Mouse (Mus musculus): ENCODE measurements at regions not wholly inside any gene's neighbourhood (a gene's known extent, or its start where the extent isn't known, plus 50 kb on each side); places are given as distances from the start of the nearest gene placed in this dataset.
A peak's percentile ranks its signal among the peaks of the same experiment; 100 is the strongest.

DNA sequence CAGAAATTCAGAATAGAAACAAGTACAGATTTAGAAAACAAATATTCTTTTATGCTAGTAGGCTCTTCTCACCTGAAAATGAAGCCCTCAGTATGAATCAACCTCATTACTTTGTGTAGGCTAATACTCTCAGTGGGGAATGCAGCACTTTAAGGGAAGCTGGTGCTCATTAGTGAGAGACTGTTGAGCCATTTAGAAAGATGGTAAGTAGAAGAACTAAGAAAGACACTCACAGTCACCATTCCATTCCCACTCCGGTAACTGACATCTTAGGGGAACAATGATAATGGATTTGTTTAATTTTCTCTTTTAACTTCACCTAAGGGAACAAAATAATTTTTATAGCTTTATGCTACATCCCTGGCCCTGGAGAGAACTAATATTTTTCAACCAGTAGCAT is 648.0 kb upstream of the Nova1 start:
- no peak for DNase-seq (ENCODE audit: low read depth, low spot score)

- DNase-seq (ENCODE audit: low read depth, low spot score): no peak
These were observed 647.2 kb upstream of the Nova1 start for GRCm38 (mm10) chr12:47465924-47466323.

DNA sequence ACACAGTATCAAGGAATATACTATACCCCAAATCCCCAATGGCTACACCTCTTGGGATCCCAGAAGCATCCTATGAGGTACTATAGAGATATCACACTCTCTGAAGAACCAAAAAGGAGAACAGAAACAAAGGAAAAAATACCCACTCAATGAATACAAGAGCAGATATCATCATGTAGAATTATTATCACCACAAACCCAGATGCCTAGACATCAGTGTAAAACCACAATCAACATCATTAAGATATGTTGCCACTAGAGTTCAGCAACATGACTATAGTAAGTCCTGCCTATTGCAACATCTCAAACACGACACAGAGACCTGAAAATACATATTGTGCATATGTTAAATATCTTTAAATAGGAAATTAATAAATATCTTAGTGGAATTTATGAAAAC is 612.9 kb upstream of the Nova1 start:
- no peak for DNase-seq (ENCODE audit: low read depth, low spot score)

DNA sequence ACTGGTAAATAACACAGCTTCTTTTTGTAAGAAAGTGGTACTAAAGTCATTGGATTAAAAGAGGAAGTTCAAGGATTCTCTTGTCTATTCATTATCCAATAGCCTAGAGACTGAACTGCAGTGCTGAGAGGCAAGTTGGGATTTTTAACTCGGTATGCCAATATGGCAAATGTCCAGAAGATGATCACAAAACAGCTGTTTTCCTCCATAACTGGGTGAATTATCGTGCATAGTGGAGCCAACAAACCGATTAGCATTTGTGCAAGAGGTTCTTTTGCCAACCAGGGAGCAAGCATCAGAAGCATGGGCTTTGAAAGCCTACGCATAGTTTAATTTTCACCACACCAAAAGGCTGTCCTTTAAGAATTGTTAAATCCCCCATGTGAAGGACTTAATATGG is 593.5 kb upstream of the Nova1 start:
- no peak for DNase-seq (ENCODE audit: low read depth, low spot score)

- no peak for DNase-seq (ENCODE audit: low read depth, low spot score)
These were observed 587.8 kb upstream of the Nova1 start for GRCm38 (mm10) chr12:47406563-47406962.

DNA sequence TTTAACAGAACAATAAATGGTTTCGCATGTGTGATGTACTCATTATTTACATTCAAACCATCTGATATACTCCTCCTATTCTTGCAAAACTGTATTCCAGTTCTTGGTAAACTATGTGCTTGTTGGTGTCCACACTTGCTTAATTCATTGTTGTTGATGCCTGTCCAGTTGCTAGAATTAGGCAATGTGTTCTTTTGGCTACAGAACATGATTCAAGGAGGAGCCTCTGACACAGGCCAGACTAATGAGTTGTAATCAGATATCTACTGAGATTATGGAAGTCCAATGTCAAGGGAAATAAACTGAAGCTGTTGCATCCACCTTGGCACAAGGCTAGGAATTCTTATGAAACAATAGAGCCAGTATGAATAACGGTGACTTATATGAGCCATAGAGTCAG is 587.4 kb upstream of the Nova1 start:
- DNase-seq (ENCODE audit: low read depth, low spot score): no peak

DNA sequence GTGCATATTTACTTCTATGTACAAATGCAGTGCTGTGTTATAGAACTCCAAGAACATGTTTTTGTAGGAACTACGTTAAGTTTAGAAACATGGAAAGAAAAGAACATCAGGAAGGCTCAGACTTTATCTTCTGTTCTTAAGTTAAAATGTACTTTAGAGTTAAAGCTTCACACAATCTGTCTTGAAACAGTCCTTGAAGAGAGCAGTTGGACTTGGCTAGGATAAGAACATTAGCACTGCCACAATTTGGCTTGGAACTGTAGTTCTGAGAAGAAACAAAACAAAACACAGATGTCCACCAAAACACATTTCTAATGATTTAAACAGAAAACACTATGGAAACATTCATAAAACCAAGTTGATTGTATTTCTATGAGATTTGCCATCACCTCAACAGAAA is 564.5 kb upstream of the Nova1 start:
- DNase-seq (ENCODE audit: low read depth, low spot score): no peak

- DNase-seq (ENCODE audit: low read depth, low spot score): no peak
These were observed 534.5 kb upstream of the Nova1 start for GRCm38 (mm10) chr12:47353269-47353668.

GRCm38 (mm10) chr12:47351229-47351628 is 532.5 kb upstream of the Nova1 start:
- DNase-seq (ENCODE audit: low read depth, low spot score): no peak

GRCm38 (mm10) chr12:47313413-47313812 is 494.7 kb upstream of the Nova1 start:
- peak; percentile 22 for DNase-seq (ENCODE audit: low read depth, low spot score)

- DNase-seq (ENCODE audit: low read depth, low spot score): no peak
These were observed 457.2 kb upstream of the Nova1 start for GRCm38 (mm10) chr12:47275904-47276303.

DNA sequence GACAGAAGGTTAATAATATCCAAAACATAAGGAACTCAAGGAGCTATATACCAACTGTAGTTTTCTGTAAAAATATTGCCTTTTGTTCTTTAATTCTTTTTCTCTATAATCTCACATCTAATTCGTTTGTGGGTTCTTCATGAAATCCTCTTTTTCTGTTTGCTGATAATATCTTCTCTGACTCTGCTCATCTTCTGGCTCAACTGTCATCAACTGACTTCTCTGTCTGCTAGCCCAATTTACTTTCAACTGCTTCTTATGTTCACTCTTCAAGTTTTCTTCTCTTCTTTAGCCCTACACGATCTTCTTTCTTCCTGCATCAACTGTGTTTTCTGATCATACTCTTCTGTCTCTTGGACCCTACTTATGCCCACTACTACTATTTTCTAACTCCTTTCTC is 453.6 kb upstream of the Nova1 start:
- DNase-seq (ENCODE audit: low read depth, low spot score): no peak

DNA sequence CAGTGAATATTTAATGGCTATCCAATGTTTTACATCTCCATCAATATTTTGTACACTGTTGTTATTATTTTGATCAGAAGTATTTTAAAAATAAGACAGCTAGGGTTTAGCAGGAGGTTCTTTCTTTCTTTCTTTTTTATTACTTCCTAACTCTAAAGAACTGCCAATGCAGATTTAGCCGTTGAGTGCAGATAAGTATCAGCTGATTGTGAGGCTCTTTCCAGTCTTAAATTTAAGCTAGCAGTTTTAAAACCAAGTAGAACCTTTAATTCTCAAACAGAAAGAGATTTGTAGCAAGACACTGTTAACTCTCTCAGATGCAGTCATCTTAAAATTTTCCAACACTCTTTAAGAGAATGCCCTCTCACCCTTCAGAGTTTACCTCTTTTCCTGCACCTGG is 445.4 kb upstream of the Nova1 start:
- no peak for DNase-seq (ENCODE audit: low read depth, low spot score)

GRCm38 (mm10) chr12:47263408-47263807 is 444.7 kb upstream of the Nova1 start:
- DNase-seq (ENCODE audit: low read depth, low spot score): no peak

DNA sequence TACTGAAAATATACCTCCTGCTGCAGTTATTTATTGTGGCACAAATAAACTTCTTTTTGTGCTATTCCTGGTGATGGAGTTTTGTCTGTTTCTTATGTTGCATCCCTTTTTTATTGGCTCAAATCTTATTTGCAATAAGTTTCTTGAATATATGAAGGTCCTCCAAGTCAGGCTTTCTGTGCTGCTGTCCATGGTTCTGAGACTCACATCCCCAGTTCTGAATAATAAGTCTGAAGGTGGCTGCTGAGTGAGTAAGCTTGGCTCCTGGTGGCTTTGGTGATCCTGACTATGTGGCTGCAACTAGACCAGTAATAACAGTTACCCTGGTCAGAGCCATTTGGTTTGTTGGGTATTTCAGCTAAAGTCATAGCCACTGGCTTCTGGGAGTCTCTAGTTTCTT is 433.6 kb upstream of the Nova1 start:
- DNase-seq (ENCODE audit: low read depth, low spot score): peak; percentile 2

GRCm38 (mm10) chr12:47243623-47244514 is 425.1 kb upstream of the Nova1 start:
- DNase-seq (ENCODE audit: low read depth, low spot score): no peak

GRCm38 (mm10) chr12:47220016-47220415 is 401.3 kb upstream of the Nova1 start:
- no peak for DNase-seq (ENCODE audit: low read depth, low spot score)

- peak; percentile 5 for DNase-seq (ENCODE audit: low read depth, low spot score)
These were observed 400.6 kb upstream of the Nova1 start for GRCm38 (mm10) chr12:47219340-47219739.

DNA sequence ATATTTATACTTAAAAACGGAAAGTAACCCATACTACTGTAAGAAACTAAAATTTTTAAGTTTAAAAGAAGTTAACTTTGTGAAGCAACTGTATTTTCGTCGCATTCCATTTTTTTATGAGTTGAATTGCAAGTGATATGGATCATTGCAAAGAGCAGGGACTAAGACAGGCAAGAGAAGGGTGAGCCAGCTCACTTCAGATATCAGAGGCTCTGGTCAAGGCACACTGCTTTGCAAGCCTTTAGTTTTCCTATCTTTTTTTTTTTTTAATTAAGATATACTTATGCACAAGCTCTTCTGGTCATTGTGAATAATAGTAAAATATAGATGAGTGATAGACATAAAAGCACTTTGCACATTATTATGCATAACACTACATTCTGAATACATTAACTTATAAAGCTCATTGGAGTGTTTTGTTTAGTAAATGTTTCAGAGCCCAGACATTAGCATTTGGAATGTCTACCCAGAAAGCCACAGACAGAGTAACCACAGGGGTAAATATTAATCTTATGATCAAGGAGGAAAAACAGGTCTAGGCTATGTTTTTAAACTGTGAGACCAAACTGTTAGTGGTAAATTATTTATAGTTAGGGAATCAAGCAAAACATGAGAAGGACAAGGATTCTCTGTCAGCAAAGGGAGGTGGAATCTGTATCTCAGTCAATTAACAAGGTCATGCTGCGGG is 392.8 kb upstream of the Nova1 start:
- DNase-seq (ENCODE audit: low read depth, low spot score): no peak

GRCm38 (mm10) chr12:47202936-47203335 is 384.2 kb upstream of the Nova1 start:
- no peak for DNase-seq (ENCODE audit: low read depth, low spot score)

- DNase-seq (ENCODE audit: low read depth, low spot score): no peak
These were observed 379.9 kb upstream of the Nova1 start for GRCm38 (mm10) chr12:47198609-47199008.

DNA sequence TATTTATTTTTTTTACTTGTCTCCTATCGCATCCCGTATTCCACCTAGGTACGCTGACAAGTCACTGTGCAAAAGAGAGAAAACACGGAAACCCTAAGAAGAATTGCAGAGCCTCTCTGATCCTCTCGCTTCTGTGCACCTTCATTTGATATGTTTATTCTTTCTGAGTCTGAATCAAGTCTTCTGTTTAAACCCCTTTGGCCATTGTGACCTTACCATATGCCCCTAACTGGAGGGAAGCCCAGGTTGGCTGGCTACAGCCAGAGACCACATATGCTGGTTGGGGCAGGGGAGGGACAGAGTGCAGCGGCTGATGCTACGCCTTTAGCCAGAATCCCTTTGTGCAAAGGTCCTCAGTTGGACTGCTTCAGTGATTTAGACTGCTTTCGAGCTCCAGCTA is 346.0 kb upstream of the Nova1 start:
- DNase-seq (ENCODE audit: low read depth, low spot score): no peak
